Mouse (Mus musculus): ENCODE results near the gene Nrbp1. TPM values are rescaled to one million over a fixed set of nuclear protein-coding genes. Genes with fewer than 3 reads are reported as not detected.

Gene Nrbp1
- polyA plus RNA-seq, 1 experiment from 2014 or later = 153 TPM

- no peak overlapping the region for H3K9ac ChIP-seq (ENCODE audit: low read depth, low read length)
- 75% methylated on average over 16 of the region's 16 CpGs for WGBS
- no peaks in the 10 kb centered on the region for H3K27me3 ChIP-seq (ENCODE audit: control insufficient read depth, insufficient read depth, low read length)
- H3K9me3 ChIP-seq (ENCODE audit: control insufficient read depth, low read length) = no peaks in the 10 kb centered on the region
- H3K36me3 ChIP-seq (ENCODE audit: control insufficient read depth, insufficient read depth, low read length) = peaks cover 70% of the 10 kb centered on the region
- peak overlapping the region; percentile 38; the same call in 1 of the 2 replicates for H3K4me3 ChIP-seq (ENCODE audit: low read length)
- ATAC-seq (ENCODE audit: low FRiP score, low TSS enrichment) = no peak
- H3K27ac ChIP-seq (ENCODE audit: low read depth, low read length) = no peak overlapping the region
- H3K4me2 ChIP-seq (replicated peaks; ENCODE audit: low read depth, low read length) = no peak overlapping the region; the same call in 1 of the 2 replicates
- peaks cover 4% of the 10 kb centered on the region; the same call in 1 of the 2 replicates for H3K4me1 ChIP-seq (ENCODE audit: control insufficient read depth, insufficient read depth, low read length)
Observed at GRCm38 (mm10) chr5:31252795-31253545, 12.3 kb downstream of the Nrbp1 start.

- no peak for ATAC-seq (ENCODE audit: low FRiP score, low TSS enrichment)
- no peak overlapping the region for H3K27ac ChIP-seq (ENCODE audit: low read depth, low read length)
Observed at GRCm38 (mm10) chr5:31253806-31254205, 13.1 kb downstream of the Nrbp1 start.

GRCm38 (mm10) chr5:31254452-31254851, 13.8 kb downstream of the Nrbp1 start:
- H3K4me3 ChIP-seq (ENCODE audit: low read length) = no peak overlapping the region
- ATAC-seq (ENCODE audit: low FRiP score, low TSS enrichment) = no peak
- 77% methylated on average over 7 of the region's 7 CpGs for WGBS
- H3K4me1 ChIP-seq (ENCODE audit: control insufficient read depth, insufficient read depth, low read length) = peaks cover 4% of the 10 kb centered on the region; the same call in 1 of the 2 replicates
- H3K36me3 ChIP-seq (ENCODE audit: control insufficient read depth, insufficient read depth, low read length) = peaks cover 60% of the 10 kb centered on the region
- no peak overlapping the region for H3K27ac ChIP-seq (ENCODE audit: low read depth, low read length)
- no peak overlapping the region for H3K9ac ChIP-seq (ENCODE audit: low read depth, low read length)
- H3K9me3 ChIP-seq (ENCODE audit: control insufficient read depth, low read length) = no peaks in the 10 kb centered on the region
- no peaks in the 10 kb centered on the region for H3K27me3 ChIP-seq (ENCODE audit: control insufficient read depth, insufficient read depth, low read length)
- no peak overlapping the region for H3K4me2 ChIP-seq (replicated peaks; ENCODE audit: low read depth, low read length)

More at GRCm38 (mm10) chr5:31253806-31254205, 13.1 kb downstream of the Nrbp1 start:
- Histone ChIP-seq H3K36me3 (ENCODE audit: control insufficient read depth, insufficient read depth, low read length) (peaks cover 63% of the 10 kb centered on the region), H3K4me2 (replicated peaks; ENCODE audit: low read depth, low read length) (no peak overlapping the region), H3K4me1 (ENCODE audit: control insufficient read depth, insufficient read depth, low read length) (peaks cover 4% of the 10 kb centered on the region; the same call in 1 of the 2 replicates), H3K9ac (ENCODE audit: low read depth, low read length) (no peak overlapping the region), H3K27me3 (ENCODE audit: control insufficient read depth, insufficient read depth, low read length) (no peaks in the 10 kb centered on the region), H3K4me3 (ENCODE audit: low read length) (no peak overlapping the region), H3K9me3 (ENCODE audit: control insufficient read depth, low read length) (no peaks in the 10 kb centered on the region)
- WGBS = 90% methylated on average over 8 of the region's 8 CpGs

GRCm38 (mm10) chr5:31254901-31255300, 14.2 kb downstream of the Nrbp1 start:
- no peak overlapping the region for H3K4me2 ChIP-seq (replicated peaks; ENCODE audit: low read depth, low read length)
- WGBS = 85% methylated on average over 8 of the region's 8 CpGs
- no peak overlapping the region for H3K9ac ChIP-seq (ENCODE audit: low read depth, low read length)
- H3K4me1 ChIP-seq (ENCODE audit: control insufficient read depth, insufficient read depth, low read length) = peaks cover 4% of the 10 kb centered on the region; the same call in 1 of the 2 replicates
- peaks cover 60% of the 10 kb centered on the region for H3K36me3 ChIP-seq (ENCODE audit: control insufficient read depth, insufficient read depth, low read length)
- H3K4me3 ChIP-seq (ENCODE audit: low read length) = no peak overlapping the region
- ATAC-seq (ENCODE audit: low FRiP score, low TSS enrichment) = no peak
- no peak overlapping the region for H3K27ac ChIP-seq (ENCODE audit: low read depth, low read length)
- H3K9me3 ChIP-seq (ENCODE audit: control insufficient read depth, low read length) = no peaks in the 10 kb centered on the region
- no peaks in the 10 kb centered on the region for H3K27me3 ChIP-seq (ENCODE audit: control insufficient read depth, insufficient read depth, low read length)

DNA sequence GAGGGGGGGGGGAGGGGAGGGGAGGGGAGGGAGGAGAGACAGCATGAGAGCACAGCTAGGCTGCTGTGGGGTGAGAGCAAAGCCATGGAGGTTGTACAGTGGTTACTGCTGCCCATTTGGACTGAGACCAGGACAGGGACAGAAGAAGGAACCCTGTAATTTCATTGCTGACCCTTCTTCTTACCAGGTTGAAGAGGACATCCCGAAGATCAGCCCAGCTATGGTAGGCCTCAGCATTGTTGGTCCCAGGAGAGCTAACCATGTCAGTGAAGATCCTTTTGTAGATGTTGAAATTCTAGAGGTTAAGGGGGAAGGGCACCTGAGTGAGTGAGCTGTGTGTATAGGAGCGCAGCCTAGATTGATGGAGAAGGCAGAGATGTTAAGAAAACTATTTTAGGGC, 14.7 kb downstream of the Nrbp1 start:
- Histone ChIP-seq H3K9ac (ENCODE audit: low read depth, low read length) (no peak overlapping the region), H3K4me1 (ENCODE audit: control insufficient read depth, insufficient read depth, low read length) (peaks cover 4% of the 10 kb centered on the region; the same call in 1 of the 2 replicates), H3K27me3 (ENCODE audit: control insufficient read depth, insufficient read depth, low read length) (no peaks in the 10 kb centered on the region), H3K4me3 (ENCODE audit: low read length) (no peak overlapping the region), H3K9me3 (ENCODE audit: control insufficient read depth, low read length) (no peaks in the 10 kb centered on the region), H3K27ac (ENCODE audit: low read depth, low read length) (no peak overlapping the region), H3K4me2 (replicated peaks; ENCODE audit: low read depth, low read length) (no peak overlapping the region), H3K36me3 (ENCODE audit: control insufficient read depth, insufficient read depth, low read length) (peaks cover 60% of the 10 kb centered on the region)
- ATAC-seq (ENCODE audit: low FRiP score, low TSS enrichment) = no peak
- 93% methylated on average over 2 of the region's 2 CpGs for WGBS

GRCm38 (mm10) chr5:31255971-31256370, 15.3 kb downstream of the Nrbp1 start:
- H3K36me3 ChIP-seq (ENCODE audit: control insufficient read depth, insufficient read depth, low read length) = peaks cover 60% of the 10 kb centered on the region
- WGBS = 86% methylated on average over 2 of the region's 2 CpGs
- no peak for ATAC-seq (ENCODE audit: low FRiP score, low TSS enrichment)

GRCm38 (mm10) chr5:31257616-31258015, 17.0 kb downstream of the Nrbp1 start:
- Histone ChIP-seq H3K9me3 (ENCODE audit: control insufficient read depth, low read length) (no peaks in the 10 kb centered on the region), H3K9ac (ENCODE audit: low read depth, low read length) (no peak overlapping the region), H3K4me3 (ENCODE audit: low read length) (no peak overlapping the region), H3K36me3 (ENCODE audit: control insufficient read depth, insufficient read depth, low read length) (peaks cover 58% of the 10 kb centered on the region), H3K4me2 (replicated peaks; ENCODE audit: low read depth, low read length) (no peak overlapping the region), H3K27me3 (ENCODE audit: control insufficient read depth, insufficient read depth, low read length) (no peaks in the 10 kb centered on the region), H3K27ac (ENCODE audit: low read depth, low read length) (no peak overlapping the region), H3K4me1 (ENCODE audit: control insufficient read depth, insufficient read depth, low read length) (no peaks in the 10 kb centered on the region)
- WGBS = 83% methylated on average over 11 of the region's 11 CpGs
- no peak for ATAC-seq (ENCODE audit: low FRiP score, low TSS enrichment)

More at GRCm38 (mm10) chr5:31255971-31256370, 15.3 kb downstream of the Nrbp1 start:
- no peaks in the 10 kb centered on the region for H3K27me3 ChIP-seq (ENCODE audit: control insufficient read depth, insufficient read depth, low read length)
- H3K9me3 ChIP-seq (ENCODE audit: control insufficient read depth, low read length) = no peaks in the 10 kb centered on the region
- H3K4me2 ChIP-seq (replicated peaks; ENCODE audit: low read depth, low read length) = no peak overlapping the region
- no peak overlapping the region for H3K4me3 ChIP-seq (ENCODE audit: low read length)
- H3K9ac ChIP-seq (ENCODE audit: low read depth, low read length) = no peak overlapping the region
- no peak overlapping the region for H3K27ac ChIP-seq (ENCODE audit: low read depth, low read length)
- H3K4me1 ChIP-seq (ENCODE audit: control insufficient read depth, insufficient read depth, low read length) = peaks cover 4% of the 10 kb centered on the region; the same call in 1 of the 2 replicates

GRCm38 (mm10) chr5:31266101-31266500, 25.4 kb downstream of the Nrbp1 start:
- H3K9ac ChIP-seq (ENCODE audit: low read depth, low read length) = no peak overlapping the region

GRCm38 (mm10) chr5:31267686-31268085, 27.0 kb downstream of the Nrbp1 start:
- Histone ChIP-seq H3K27me3 (ENCODE audit: control insufficient read depth, insufficient read depth, low read length) (no peaks in the 10 kb centered on the region), H3K4me1 (ENCODE audit: control insufficient read depth, insufficient read depth, low read length) (no peaks in the 10 kb centered on the region), H3K4me3 (ENCODE audit: low read length) (no peak overlapping the region), H3K36me3 (ENCODE audit: control insufficient read depth, insufficient read depth, low read length) (peaks cover 71% of the 10 kb centered on the region), H3K27ac (ENCODE audit: low read depth, low read length) (no peak overlapping the region), H3K4me2 (replicated peaks; ENCODE audit: low read depth, low read length) (no peak overlapping the region), H3K9me3 (ENCODE audit: control insufficient read depth, low read length) (no peaks in the 10 kb centered on the region), H3K9ac (ENCODE audit: low read depth, low read length) (no peak overlapping the region)
- WGBS = 89% methylated on average over 6 of the region's 6 CpGs
- no peak for ATAC-seq (ENCODE audit: low FRiP score, low TSS enrichment)

More at GRCm38 (mm10) chr5:31266101-31266500, 25.4 kb downstream of the Nrbp1 start:
- H3K27me3 ChIP-seq (ENCODE audit: control insufficient read depth, insufficient read depth, low read length) = no peaks in the 10 kb centered on the region
- H3K36me3 ChIP-seq (ENCODE audit: control insufficient read depth, insufficient read depth, low read length) = peaks cover 67% of the 10 kb centered on the region
- H3K27ac ChIP-seq (ENCODE audit: low read depth, low read length) = no peak overlapping the region
- no peak for ATAC-seq (ENCODE audit: low FRiP score, low TSS enrichment)
- H3K9me3 ChIP-seq (ENCODE audit: control insufficient read depth, low read length) = no peaks in the 10 kb centered on the region
- no peaks in the 10 kb centered on the region for H3K4me1 ChIP-seq (ENCODE audit: control insufficient read depth, insufficient read depth, low read length)
- no peak overlapping the region for H3K4me3 ChIP-seq (ENCODE audit: low read length)
- WGBS = 92% methylated on average over 7 of the region's 7 CpGs
- no peak overlapping the region for H3K4me2 ChIP-seq (replicated peaks; ENCODE audit: low read depth, low read length)
